Mouse (Mus musculus) left cerebral cortex, postnatal 36 days (tissue): ENCODE results near the gene Ppp2r2c. TPM values are rescaled to one million over a fixed set of nuclear protein-coding genes. Genes with fewer than 3 reads are reported as not detected.

ENCODE experiments used
- DNase-seq, 2 experiments: peaks; one replicate each; pipeline ENCODE4 v3.0.0; 2021 to 2022; ENCODE audit warnings: low spot score in 2 of 2, mixed read lengths in 1 of 2
- intact Hi-C: fragments of 180-260 bp; cut with DNase I; formaldehyde crosslinking; loops from one replicate; pipeline ENCODE4 v1.15.1; 2025
- total RNA-seq, 2 experiments: library from RNA; stranded (reverse); gene quantifications; 2 replicates each; pipeline ENCODE4 v1.2.3; 2021

Ppp2r2c gene
- total RNA-seq, 2 experiments from 2014 or later = 464 to 526 TPM

DNA sequence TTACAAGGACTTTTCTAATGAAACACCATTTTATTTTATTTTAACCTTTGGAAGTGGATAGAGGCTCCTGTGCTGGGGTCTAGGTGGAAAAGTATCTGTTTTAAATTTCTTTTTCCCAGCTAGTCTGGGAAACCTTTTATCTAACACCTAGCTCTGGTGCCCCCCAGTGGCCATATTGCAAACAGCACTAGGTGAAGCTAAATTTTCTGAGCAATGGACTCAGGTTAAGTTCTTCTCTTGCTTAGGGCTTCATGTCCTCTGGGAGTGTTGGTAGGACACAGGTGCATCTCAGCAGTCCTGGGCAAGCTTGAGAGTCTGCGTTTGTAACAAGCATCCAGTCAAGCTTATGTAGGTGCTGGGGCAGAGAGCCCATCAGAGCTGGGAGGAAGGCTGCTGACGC lies 133.7 kb downstream of the Ppp2r2c start:
- intact Hi-C loops = no loop called here

More for the DNA sequence above, 133.7 kb downstream of the Ppp2r2c start:
- DNase-seq = peak; percentile 65 to 74

Other genes with a start within 250 kb of the Ppp2r2c start
- 100 to 1,000 TPM in 1 of 2 experiments, 10 to 100 TPM in 1; 90.2 to 105 TPM for gene D5Ertd579e, start 172.5 kb upstream of the Ppp2r2c start, total RNA-seq
- gene Bloc1s4, start 119.9 kb upstream of the Ppp2r2c start, total RNA-seq = 10 to 100 TPM; 17.3 to 22.5 TPM
- 100 to 1,000 TPM; 404 to 446 TPM for gene Mrfap1, start 71.7 kb upstream of the Ppp2r2c start, total RNA-seq
- gene Man2b2, start 37.9 kb upstream of the Ppp2r2c start, total RNA-seq = 10 to 100 TPM; 29.6 to 30.6 TPM
- 100 to 1,000 TPM; 123 to 148 TPM for gene Wfs1, start 120.7 kb downstream of the Ppp2r2c start, total RNA-seq
- 10 to 100 TPM; 25.8 to 54.0 TPM for gene Gm1043, start 216.9 kb downstream of the Ppp2r2c start, total RNA-seq